Mouse (Mus musculus) neural tube, embryonic 12.5 days (tissue): ENCODE data around the gene Nipsnap3b. TPM values are rescaled to one million over a fixed set of nuclear protein-coding genes. Genes with fewer than 3 reads are reported as not detected.

ENCODE experiments used
- ATAC-seq: fragments of 200-750 bp; cut with Nextera tagmentation; 2 replicates; pipeline ENCODE4 v1.8.0; 2017; ENCODE audit warnings: low read depth, mild to moderate bottlenecking, moderate TSS enrichment, moderate library complexity; ENCODE audit not compliant: low FRiP score
- H3K27ac ChIP-seq: fragments of 300-500 bp; sonication (generic); 2 replicates; pipeline ENCODE4 v1.5.1; 2016
- H3K27me3 ChIP-seq: fragments of 300-500 bp; sonication (generic); replicated peaks from 2 replicates; pipeline ENCODE4 v1.6.1; 2016; ENCODE audit warnings: mild to moderate bottlenecking
- H3K36me3 ChIP-seq: fragments of 300-500 bp; sonication (generic); 2 replicates; pipeline ENCODE4 v1.6.1; 2016; ENCODE audit warnings: mild to moderate bottlenecking
- H3K4me1 ChIP-seq: fragments of 300-500 bp; sonication (generic); 2 replicates; pipeline ENCODE4 v1.6.1; 2016
- H3K4me2 ChIP-seq: fragments of 300-500 bp; sonication (generic); replicated peaks from 2 replicates; pipeline ENCODE4 v1.6.1; 2016; ENCODE audit warnings: mild to moderate bottlenecking
- H3K4me3 ChIP-seq: fragments of 300-500 bp; sonication (generic); 2 replicates; pipeline ENCODE4 v1.5.1; 2016
- H3K9ac ChIP-seq: fragments of 300-500 bp; sonication (generic); 2 replicates; pipeline ENCODE4 v1.6.1; 2016; ENCODE audit warnings: mild to moderate bottlenecking
- H3K9me3 ChIP-seq: fragments of 300-500 bp; sonication (generic); 2 replicates; pipeline ENCODE4 v1.6.1; 2016; ENCODE audit warnings: mild to moderate bottlenecking
- WGBS: fragments of 180-500 bp; shearing (Covaris S2); methylation state at CpG from one replicate; pipeline ENCODE4 v1.1.7; 2016; 5-methylcytosine and 5-hydroxymethylcytosine counted together
- polyA plus RNA-seq: library from polyadenylated mRNA; unstranded; fragments of >200 nt; fragmentation: Nextera tagmentation; extraction: Ambion mirVana; gene quantifications from 2 replicates; pipeline ENCODE4 v1.2.1, GENCODE M21; 2016

Gene Nipsnap3b
- 137 and 138 TPM in 2 replicates for polyA plus RNA-seq

DNA sequence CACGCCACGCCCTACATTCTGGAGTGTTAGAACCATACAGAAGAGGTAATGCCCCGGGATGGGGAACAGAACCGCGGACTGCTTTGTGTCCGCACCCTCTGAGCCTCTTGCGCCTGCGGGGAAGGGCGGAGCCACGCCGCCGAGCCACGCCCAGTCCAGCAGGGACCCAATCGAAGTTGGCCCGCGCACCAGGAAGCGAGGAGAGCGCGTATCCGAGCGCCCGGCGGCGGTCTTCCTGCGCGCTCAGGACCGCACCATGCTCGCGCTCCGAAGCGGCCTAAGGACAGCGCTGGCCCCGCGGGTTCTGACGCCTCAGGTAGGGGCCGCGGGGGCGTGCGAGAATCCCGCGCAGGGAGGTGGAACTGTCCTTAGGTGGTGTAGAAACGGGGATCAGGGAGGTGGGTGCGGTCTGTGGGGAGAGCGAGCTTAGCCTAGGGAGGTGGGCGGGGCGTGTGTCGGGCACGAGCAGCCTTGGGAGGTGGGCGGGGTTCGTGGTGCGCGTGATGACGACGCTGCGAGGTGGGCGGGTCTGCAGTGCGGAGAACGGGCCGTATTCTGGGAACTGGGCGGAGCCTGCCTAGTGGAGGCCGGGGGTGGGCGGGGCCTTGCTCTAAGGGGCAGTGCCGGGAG is at the start of gene Nipsnap3b:
Gene Nipsnap3b, plus strand, starts transcription at position 149 of the 630 bp plus-strand sequence.
- Histone ChIP-seq H3K36me3 (peaks cover 17% of the 10 kb centered on the region), H3K27me3 (no peaks in the 10 kb centered on the region), H3K27ac (no peak within 1 kb of the TSS), H3K4me2 (peak within 1 kb of the TSS; percentile 58), H3K4me1 (peaks cover 5% of the 10 kb centered on the region; the same call in 1 of the 2 replicates), H3K9me3 (no peaks in the 10 kb centered on the region), H3K4me3 (peak within 1 kb of the TSS; percentile 56), H3K9ac (peak within 1 kb of the TSS; percentile 63)
- peak; percentile 94 for ATAC-seq
- WGBS, result under 1% methylated on average over 63 of the region's 63 CpGs

DNA sequence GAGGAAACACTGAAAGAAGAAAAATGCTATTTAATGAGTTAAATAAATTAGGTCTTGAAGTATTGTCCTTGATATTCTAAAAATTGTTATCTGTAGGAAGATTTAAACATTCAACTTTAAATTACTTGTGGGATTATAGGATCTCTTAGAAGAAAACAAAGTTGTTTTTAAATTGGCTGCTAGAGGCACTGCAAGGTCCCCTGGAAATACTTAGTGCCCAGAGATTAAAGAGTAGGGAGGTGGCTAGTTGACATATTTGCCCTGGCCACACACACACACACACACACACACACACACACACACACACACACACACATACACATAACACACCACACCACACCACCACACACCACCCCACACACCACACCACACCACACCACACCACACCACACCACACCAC is 47.4 kb upstream of the Nipsnap3b start, which contains the start of gene Olfr270:
Gene Olfr270, plus strand, starts transcription at position 301 of the 400 bp plus-strand sequence.
- ATAC-seq, result no peak
- no peak within 1 kb of the TSS for H3K4me3 ChIP-seq
- H3K36me3 ChIP-seq, result no peaks in the 10 kb centered on the region
- H3K27me3 ChIP-seq, result no peaks in the 10 kb centered on the region
- H3K27ac ChIP-seq, result no peak within 1 kb of the TSS
- H3K4me2 ChIP-seq, result no peak within 1 kb of the TSS
- no peaks in the 10 kb centered on the region for H3K4me1 ChIP-seq
- no peak within 1 kb of the TSS for H3K9ac ChIP-seq
- H3K9me3 ChIP-seq, result no peaks in the 10 kb centered on the region

- H3K4me3 ChIP-seq, result no peak overlapping the region
- peaks cover 6% of the 10 kb centered on the region; the same call in 1 of the 2 replicates for H3K4me1 ChIP-seq
- no peaks in the 10 kb centered on the region for H3K9me3 ChIP-seq
- no peak overlapping the region for H3K4me2 ChIP-seq
- no peak overlapping the region for H3K9ac ChIP-seq
- no peaks in the 10 kb centered on the region for H3K36me3 ChIP-seq
- no peak overlapping the region for H3K27ac ChIP-seq
- ATAC-seq, result no peak
- 79% methylated on average over 2 of the region's 2 CpGs for WGBS
- H3K27me3 ChIP-seq, result no peaks in the 10 kb centered on the region
Measured at GRCm38 (mm10) chr4:52985216-52985615, 26.5 kb upstream of the Nipsnap3b start.

DNA sequence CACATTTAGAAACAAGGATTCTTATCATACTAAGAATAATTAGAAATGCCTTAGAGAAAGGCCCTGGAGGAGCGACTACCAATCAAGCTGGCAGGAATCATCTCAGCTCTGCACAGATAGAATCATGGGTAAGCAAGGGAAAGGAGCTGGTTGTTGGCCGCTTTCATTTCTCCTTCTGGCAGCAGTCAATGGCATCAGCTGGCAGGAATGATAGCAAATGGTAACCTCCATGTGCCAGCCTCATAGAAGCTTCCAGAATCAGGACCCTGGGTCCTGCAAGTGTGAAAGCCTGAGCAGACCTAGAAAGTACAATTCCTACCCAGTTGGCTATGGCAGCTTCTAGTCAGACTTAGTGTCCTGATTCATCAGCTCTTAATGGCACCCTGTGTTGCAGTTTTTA is 25.4 kb upstream of the Nipsnap3b start:
- Histone ChIP-seq H3K27me3 (no peaks in the 10 kb centered on the region), H3K4me1 (peaks cover 6% of the 10 kb centered on the region; the same call in 1 of the 2 replicates), H3K9ac (no peak overlapping the region), H3K27ac (no peak overlapping the region), H3K36me3 (no peaks in the 10 kb centered on the region), H3K4me3 (no peak overlapping the region), H3K4me2 (no peak overlapping the region), H3K9me3 (no peaks in the 10 kb centered on the region)
- no peak for ATAC-seq
- WGBS, result 85% methylated on average over 2 of the region's 2 CpGs

DNA sequence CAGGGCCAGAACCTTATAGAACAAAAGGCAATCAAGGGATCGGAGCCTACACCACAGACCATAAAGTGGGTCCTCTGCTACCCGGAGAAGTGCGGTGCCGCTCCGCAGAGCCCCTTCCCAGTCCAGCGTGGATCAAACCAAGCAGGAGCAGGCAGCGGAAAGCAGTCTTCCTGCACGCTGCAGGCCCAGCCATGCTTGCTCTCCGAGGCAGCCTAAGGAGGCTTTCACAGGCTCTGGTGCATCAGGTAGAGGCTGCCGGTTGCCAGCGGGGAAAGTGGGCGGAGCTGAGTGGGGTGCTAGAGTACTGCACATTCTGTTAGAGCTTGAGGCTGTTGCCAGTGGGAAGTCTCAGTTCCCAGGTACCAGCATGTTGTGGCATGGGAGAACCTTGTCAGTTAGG is 22.4 kb upstream of the Nipsnap3b start, which contains the start of gene Nipsnap3a:
Gene Nipsnap3a, plus strand, starts transcription at position 25 of the 400 bp plus-strand sequence.
- peaks cover 6% of the 10 kb centered on the region; the same call in 1 of the 2 replicates for H3K4me1 ChIP-seq
- H3K9ac ChIP-seq, result no peak within 1 kb of the TSS

DNA sequence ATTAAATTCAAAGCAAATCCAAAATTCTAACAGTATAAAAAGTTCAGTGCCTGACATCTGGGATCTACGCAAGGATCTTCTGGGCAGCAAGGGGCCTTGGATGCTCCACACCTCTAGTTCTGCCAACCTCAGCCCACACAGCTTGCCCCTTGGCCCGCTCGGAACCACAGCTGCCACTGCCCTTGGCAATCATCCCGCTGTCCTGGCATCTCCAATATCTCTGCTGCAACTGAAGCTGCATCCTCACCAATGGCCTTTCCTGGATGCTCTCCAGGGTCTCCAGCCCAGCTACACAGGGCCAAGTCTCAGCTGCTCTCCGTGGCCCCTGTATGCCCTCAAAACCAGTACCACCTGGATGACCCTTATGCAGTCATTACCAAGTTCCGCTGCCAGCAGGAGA is 12.2 kb upstream of the Nipsnap3b start:
- H3K4me2 ChIP-seq, result no peak overlapping the region
- WGBS, result 96% methylated on average over 6 of the region's 6 CpGs
- H3K27me3 ChIP-seq, result no peaks in the 10 kb centered on the region
- no peak overlapping the region for H3K27ac ChIP-seq
- H3K4me3 ChIP-seq, result no peak overlapping the region
- no peak overlapping the region for H3K9ac ChIP-seq
- no peak for ATAC-seq
- no peaks in the 10 kb centered on the region for H3K36me3 ChIP-seq
- H3K9me3 ChIP-seq, result no peaks in the 10 kb centered on the region
- H3K4me1 ChIP-seq, result no peaks in the 10 kb centered on the region

More for the DNA sequence above, 22.4 kb upstream of the Nipsnap3b start, which contains the start of gene Nipsnap3a:
- Histone ChIP-seq H3K36me3 (no peaks in the 10 kb centered on the region), H3K9me3 (no peaks in the 10 kb centered on the region), H3K4me2 (peak within 1 kb of the TSS; percentile 48), H3K4me3 (no peak within 1 kb of the TSS), H3K27ac (no peak within 1 kb of the TSS), H3K27me3 (no peaks in the 10 kb centered on the region)
- 35% methylated on average over 12 of the region's 12 CpGs for WGBS
- peak; percentile 58 for ATAC-seq

DNA sequence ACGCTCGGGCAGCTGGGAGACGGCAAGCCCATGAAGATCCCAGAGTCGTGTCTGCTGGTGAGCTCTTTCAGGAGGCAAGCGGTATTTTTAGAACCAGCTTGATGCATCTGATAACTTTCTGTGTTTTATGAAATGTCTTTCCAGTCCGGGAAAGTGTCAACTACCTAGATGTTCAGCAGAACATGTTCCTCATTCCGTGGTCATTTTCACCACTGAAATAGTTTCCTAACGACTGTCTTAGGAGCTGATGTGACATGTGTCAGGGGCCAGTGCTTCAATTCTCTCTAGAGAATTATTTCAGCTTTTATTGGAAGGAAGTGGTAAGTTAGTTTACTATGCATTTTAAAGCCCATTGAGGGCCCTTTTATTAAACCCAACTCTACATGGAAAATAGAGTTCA is 11.5 kb upstream of the Nipsnap3b start:
- Histone ChIP-seq H3K9me3 (no peaks in the 10 kb centered on the region), H3K9ac (no peak overlapping the region), H3K36me3 (no peaks in the 10 kb centered on the region), H3K4me2 (no peak overlapping the region), H3K27ac (no peak overlapping the region), H3K4me3 (no peak overlapping the region), H3K4me1 (no peaks in the 10 kb centered on the region), H3K27me3 (no peaks in the 10 kb centered on the region)
- ATAC-seq, result no peak
- WGBS, result 91% methylated on average over 8 of the region's 8 CpGs

DNA sequence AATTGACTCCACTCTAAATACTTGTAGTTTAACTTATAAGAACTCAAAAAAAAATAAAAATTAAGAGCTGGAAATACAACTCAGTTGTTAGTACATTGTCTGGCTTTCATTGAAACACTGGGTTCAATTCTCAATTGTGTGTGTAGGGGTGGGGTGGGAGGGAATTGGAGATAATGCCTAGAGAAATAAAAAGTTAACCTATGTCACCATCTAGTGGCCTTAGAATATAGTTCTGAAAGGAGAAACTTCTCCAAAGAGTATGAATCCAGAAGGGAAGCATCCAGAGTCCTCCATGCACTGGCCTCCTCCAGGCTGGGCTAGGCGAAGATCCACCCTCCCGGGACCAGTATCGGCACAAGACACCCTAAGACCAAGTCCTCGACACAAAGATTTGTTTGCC is 2.5 kb upstream of the Nipsnap3b start:
- no peaks in the 10 kb centered on the region for H3K36me3 ChIP-seq
- ATAC-seq, result no peak
- WGBS, result 75% methylated on average over 4 of the region's 4 CpGs
- no peak overlapping the region for H3K27ac ChIP-seq
- H3K4me2 ChIP-seq, result no peak overlapping the region
- H3K4me1 ChIP-seq, result peaks cover 5% of the 10 kb centered on the region; the same call in 1 of the 2 replicates
- H3K9me3 ChIP-seq, result no peaks in the 10 kb centered on the region
- H3K4me3 ChIP-seq, result no peak overlapping the region
- H3K9ac ChIP-seq, result no peak overlapping the region
- no peaks in the 10 kb centered on the region for H3K27me3 ChIP-seq

DNA sequence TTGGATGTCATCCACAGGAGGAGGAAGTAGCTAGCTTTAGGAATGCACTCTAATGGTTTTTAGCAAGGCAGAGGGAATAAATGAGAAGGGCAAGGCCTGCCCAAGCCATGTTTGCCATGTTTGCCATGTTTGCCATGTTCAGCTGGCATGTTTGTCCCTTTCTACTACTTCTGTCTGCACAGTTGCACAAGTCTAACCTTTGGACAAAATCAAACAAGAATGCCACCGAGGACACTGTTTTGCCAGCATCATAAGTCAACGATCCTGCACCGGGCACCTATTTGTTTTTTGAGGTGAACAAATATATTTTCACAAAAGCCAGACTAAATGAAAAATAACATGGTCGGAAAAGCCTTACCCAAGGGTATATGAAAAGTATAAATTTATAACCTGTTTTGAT is 1.8 kb upstream of the Nipsnap3b start:
- 89% methylated on average over 4 of the region's 4 CpGs for WGBS
- H3K9ac ChIP-seq, result no peak overlapping the region
- peaks cover under 1% of the 10 kb centered on the region; the same call in 1 of the 2 replicates for H3K36me3 ChIP-seq
- no peak overlapping the region for H3K4me2 ChIP-seq
- peaks cover 5% of the 10 kb centered on the region; the same call in 1 of the 2 replicates for H3K4me1 ChIP-seq
- ATAC-seq, result no peak
- no peak overlapping the region for H3K27ac ChIP-seq
- no peaks in the 10 kb centered on the region for H3K9me3 ChIP-seq
- no peak overlapping the region for H3K4me3 ChIP-seq
- H3K27me3 ChIP-seq, result no peaks in the 10 kb centered on the region

- no peaks in the 10 kb centered on the region for H3K27me3 ChIP-seq
- H3K27ac ChIP-seq, result no peak overlapping the region
- H3K9me3 ChIP-seq, result no peaks in the 10 kb centered on the region
- no peak overlapping the region for H3K9ac ChIP-seq
- H3K36me3 ChIP-seq, result peaks cover 34% of the 10 kb centered on the region
- WGBS, result 94% methylated on average over 7 of the region's 7 CpGs
- no peak for ATAC-seq
- no peak overlapping the region for H3K4me2 ChIP-seq
- H3K4me1 ChIP-seq, result peaks cover 5% of the 10 kb centered on the region; the same call in 1 of the 2 replicates
- no peak overlapping the region for H3K4me3 ChIP-seq
Measured at GRCm38 (mm10) chr4:53014421-53014820, 2.7 kb downstream of the Nipsnap3b start.

DNA sequence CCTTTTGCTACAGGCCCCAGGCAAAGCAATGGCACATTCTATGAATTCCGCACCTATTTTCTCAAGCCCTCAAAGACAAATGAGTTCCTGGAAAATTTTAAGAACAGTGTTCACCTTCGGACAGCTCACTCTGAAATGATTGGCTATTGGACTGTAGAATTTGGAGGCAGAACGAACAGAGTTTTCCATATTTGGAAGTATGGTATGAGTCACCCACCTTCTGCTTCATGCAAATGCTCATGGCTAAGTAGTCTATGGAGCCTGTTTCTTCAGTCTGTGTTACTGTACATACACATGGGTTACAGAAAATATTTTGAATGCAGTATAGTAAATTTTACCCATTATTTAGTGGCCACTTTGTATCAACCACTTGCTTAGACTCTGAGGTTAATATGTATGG is 3.3 kb downstream of the Nipsnap3b start:
- no peak for ATAC-seq
- peaks cover 40% of the 10 kb centered on the region for H3K36me3 ChIP-seq
- peaks cover 5% of the 10 kb centered on the region; the same call in 1 of the 2 replicates for H3K4me1 ChIP-seq
- H3K4me3 ChIP-seq, result no peak overlapping the region
- H3K4me2 ChIP-seq, result no peak overlapping the region
- no peaks in the 10 kb centered on the region for H3K27me3 ChIP-seq
- H3K27ac ChIP-seq, result no peak overlapping the region
- H3K9me3 ChIP-seq, result no peaks in the 10 kb centered on the region
- WGBS, result 96% methylated on average over 3 of the region's 3 CpGs
- H3K9ac ChIP-seq, result no peak overlapping the region

DNA sequence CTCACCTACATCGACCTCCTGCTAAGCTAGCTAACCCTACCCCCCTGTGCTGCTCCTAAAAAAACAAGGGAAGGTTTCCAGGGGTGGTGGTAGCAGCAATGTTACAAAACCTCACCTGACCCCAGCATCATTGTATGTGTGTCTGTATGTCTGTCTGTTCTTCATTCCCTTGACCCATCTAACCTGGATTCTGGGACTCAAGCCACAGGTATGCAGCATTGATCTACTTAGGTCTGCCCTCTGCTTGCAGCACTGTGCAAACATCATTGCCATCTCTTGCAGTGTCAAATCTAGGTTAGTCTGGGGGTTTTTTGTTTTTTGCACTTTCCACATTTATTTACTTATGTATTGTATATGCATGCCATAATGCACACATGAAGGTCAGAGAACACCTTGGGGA is 6.7 kb downstream of the Nipsnap3b start:
- H3K9me3 ChIP-seq, result no peaks in the 10 kb centered on the region
- H3K36me3 ChIP-seq, result peaks cover 56% of the 10 kb centered on the region
- no peaks in the 10 kb centered on the region for H3K4me1 ChIP-seq
- no peak overlapping the region for H3K27ac ChIP-seq
- no peaks in the 10 kb centered on the region for H3K27me3 ChIP-seq
- no peak overlapping the region for H3K9ac ChIP-seq
- 89% methylated on average over 1 of the region's 1 CpGs for WGBS
- ATAC-seq, result no peak
- H3K4me2 ChIP-seq, result no peak overlapping the region
- no peak overlapping the region for H3K4me3 ChIP-seq
